Mouse (Mus musculus) forebrain, embryonic 11.5 days (tissue): ENCODE measurements around the gene Gm9774. TPM values are rescaled to one million over a fixed set of nuclear protein-coding genes. Genes with fewer than 3 reads are reported as not detected.

Source experiments
- ATAC-seq: fragments of 200-750 bp; cut with Nextera tagmentation; replicated peaks from 2 replicates; pipeline ENCODE4 v1.8.0; 2017; ENCODE audit warnings: moderate TSS enrichment; ENCODE audit not compliant: low FRiP score
- DNase-seq: peaks from one replicate; pipeline ENCODE4 v3.0.0-alpha.2; 2017; ENCODE audit warnings: low spot score
- H3K27ac ChIP-seq: fragments of 300-500 bp; sonication (generic); 2 replicates; pipeline ENCODE4 v1.5.1; 2014; ENCODE audit warnings: low read depth, low read length
- H3K27me3 ChIP-seq: fragments of 300-500 bp; sonication (generic); 2 replicates; pipeline ENCODE4 v1.6.1; 2014; ENCODE audit warnings: mild to moderate bottlenecking, low read length, mixed read lengths; ENCODE audit not compliant: control insufficient read depth, insufficient read depth
- H3K36me3 ChIP-seq: fragments of 300-500 bp; sonication (generic); 2 replicates; pipeline ENCODE4 v1.6.1; 2014; ENCODE audit warnings: mild to moderate bottlenecking, low read length, moderate library complexity, mixed read lengths; ENCODE audit not compliant: control insufficient read depth, insufficient read depth
- H3K4me1 ChIP-seq: fragments of 300-500 bp; sonication (generic); replicated peaks from 2 replicates; pipeline ENCODE4 v1.6.1; 2014; ENCODE audit warnings: low read length, mixed read lengths; ENCODE audit not compliant: control insufficient read depth, insufficient read depth
- H3K4me2 ChIP-seq: fragments of 300-500 bp; sonication (generic); 2 replicates; pipeline ENCODE4 v1.6.1; 2014; ENCODE audit warnings: low read depth, mild to moderate bottlenecking, low read length, moderate library complexity, mixed read lengths; ENCODE audit not compliant: severe bottlenecking
- H3K4me3 ChIP-seq: fragments of 300-500 bp; sonication (generic); 2 replicates; pipeline ENCODE4 v1.5.1; 2014; ENCODE audit warnings: low read depth, low read length
- H3K9ac ChIP-seq: fragments of 300-500 bp; sonication (generic); 2 replicates; pipeline ENCODE4 v1.6.1; 2014; ENCODE audit warnings: low read length
- H3K9me3 ChIP-seq: fragments of 300-500 bp; sonication (generic); 2 replicates; pipeline ENCODE4 v1.6.1; 2016; ENCODE audit warnings: low read length, mixed read lengths; ENCODE audit not compliant: control insufficient read depth
- WGBS: fragments of 180-500 bp; shearing (Covaris S2); extraction: QIAGEN DNeasy Blood & Tissue Kit; methylation state at CpG from one replicate; pipeline ENCODE4 v1.1.7; 2014; 5-methylcytosine and 5-hydroxymethylcytosine counted together
- polyA plus RNA-seq: library from polyadenylated mRNA; unstranded; fragments of >200 nt; fragmentation: Nextera tagmentation; extraction: Ambion mirVana; gene quantifications from 2 replicates; pipeline ENCODE4 v1.2.1, GENCODE M21; 2014

The Gm9774 gene
- 5.4 and 7.4 TPM in 2 replicates for polyA plus RNA-seq

- Histone ChIP-seq H3K4me3 (no peak within 1 kb of the TSS), H3K27ac (no peak within 1 kb of the TSS), H3K9me3 (no peaks in the 10 kb centered on the region), H3K9ac (no peak within 1 kb of the TSS), H3K36me3 (no peaks in the 10 kb centered on the region), H3K27me3 (no peaks in the 10 kb centered on the region), H3K4me1 (no peaks in the 10 kb centered on the region), H3K4me2 (no peak within 1 kb of the TSS)
- ATAC-seq = no peak
- DNase-seq = no peak
- 91% methylated on average over 6 of the region's 6 CpGs for WGBS
Measured at GRCm38 (mm10) chr3:92429323-92429722, at the start of gene Gm9774. Gene Gm9774 (minus strand): TSS chr3:92429423.

- H3K27me3 ChIP-seq = no peaks in the 10 kb centered on the region
- no peak overlapping the region for H3K27ac ChIP-seq
- no peak overlapping the region for H3K4me2 ChIP-seq
- no peak for DNase-seq
- H3K9me3 ChIP-seq = no peaks in the 10 kb centered on the region
- no peaks in the 10 kb centered on the region for H3K4me1 ChIP-seq
- no peaks in the 10 kb centered on the region for H3K36me3 ChIP-seq
- no peak overlapping the region for H3K9ac ChIP-seq
- ATAC-seq = no peak
- WGBS = 92% methylated on average over 2 of the region's 2 CpGs
- no peak overlapping the region for H3K4me3 ChIP-seq
Measured at GRCm38 (mm10) chr3:92470111-92470510, 40.9 kb upstream of the Gm9774 start.

- Histone ChIP-seq H3K4me3 (no peak overlapping the region), H3K27me3 (no peaks in the 10 kb centered on the region), H3K36me3 (no peaks in the 10 kb centered on the region), H3K9me3 (no peaks in the 10 kb centered on the region), H3K9ac (no peak overlapping the region), H3K4me1 (no peaks in the 10 kb centered on the region), H3K27ac (no peak overlapping the region), H3K4me2 (no peak overlapping the region)
- no peak for DNase-seq
- ATAC-seq = no peak
Measured at GRCm38 (mm10) chr3:92467424-92467823, 38.2 kb upstream of the Gm9774 start.

- Histone ChIP-seq H3K36me3 (no peaks in the 10 kb centered on the region), H3K27ac (no peak overlapping the region), H3K9ac (no peak overlapping the region), H3K4me1 (no peaks in the 10 kb centered on the region), H3K27me3 (no peaks in the 10 kb centered on the region), H3K4me3 (no peak overlapping the region), H3K9me3 (no peaks in the 10 kb centered on the region), H3K4me2 (no peak overlapping the region)
- no peak for ATAC-seq
- WGBS = 91% methylated on average over 1 of the region's 1 CpGs
- DNase-seq = no peak
Measured at GRCm38 (mm10) chr3:92466576-92466975, 37.4 kb upstream of the Gm9774 start.

- WGBS = 67% methylated on average over 2 of the region's 2 CpGs
- no peak for ATAC-seq
Measured at GRCm38 (mm10) chr3:92458620-92459019, 29.4 kb upstream of the Gm9774 start, which contains the start of gene Sprr3. Gene Sprr3 (minus strand): TSS chr3:92458720.

GRCm38 (mm10) chr3:92455151-92455550, 25.9 kb upstream of the Gm9774 start:
- Histone ChIP-seq H3K27me3 (no peaks in the 10 kb centered on the region), H3K27ac (no peak overlapping the region), H3K4me2 (no peak overlapping the region), H3K36me3 (no peaks in the 10 kb centered on the region), H3K4me1 (no peaks in the 10 kb centered on the region), H3K9me3 (no peaks in the 10 kb centered on the region), H3K9ac (no peak overlapping the region), H3K4me3 (no peak overlapping the region)
- no peak for ATAC-seq
- WGBS = 86% methylated on average over 5 of the region's 5 CpGs
- no peak for DNase-seq

More at GRCm38 (mm10) chr3:92458620-92459019, 29.4 kb upstream of the Gm9774 start, which contains the start of gene Sprr3:
- no peaks in the 10 kb centered on the region for H3K9me3 ChIP-seq
- no peak within 1 kb of the TSS for H3K9ac ChIP-seq
- H3K4me1 ChIP-seq = no peaks in the 10 kb centered on the region
- H3K36me3 ChIP-seq = no peaks in the 10 kb centered on the region
- H3K4me3 ChIP-seq = no peak within 1 kb of the TSS
- no peak within 1 kb of the TSS for H3K27ac ChIP-seq
- DNase-seq = no peak
- H3K27me3 ChIP-seq = no peaks in the 10 kb centered on the region
- H3K4me2 ChIP-seq = no peak within 1 kb of the TSS

GRCm38 (mm10) chr3:92440177-92440576, 11.0 kb upstream of the Gm9774 start:
- Histone ChIP-seq H3K27ac (no peak overlapping the region), H3K4me3 (no peak overlapping the region), H3K4me2 (no peak overlapping the region), H3K27me3 (no peaks in the 10 kb centered on the region), H3K4me1 (no peaks in the 10 kb centered on the region), H3K9ac (no peak overlapping the region), H3K36me3 (no peaks in the 10 kb centered on the region), H3K9me3 (no peaks in the 10 kb centered on the region)
- ATAC-seq (no peak), DNase-seq (no peak)
- 89% methylated on average over 3 of the region's 3 CpGs for WGBS

- H3K27me3 ChIP-seq = no peaks in the 10 kb centered on the region
- WGBS = 96% methylated on average over 3 of the region's 3 CpGs
- no peak within 1 kb of the TSS for H3K4me2 ChIP-seq
- ATAC-seq (no peak), DNase-seq (no peak)
- no peak within 1 kb of the TSS for H3K27ac ChIP-seq
- H3K9me3 ChIP-seq = no peaks in the 10 kb centered on the region
- H3K4me1 ChIP-seq = no peaks in the 10 kb centered on the region
- H3K36me3 ChIP-seq = no peaks in the 10 kb centered on the region
- H3K4me3 ChIP-seq = no peak within 1 kb of the TSS
- no peak within 1 kb of the TSS for H3K9ac ChIP-seq
Measured at GRCm38 (mm10) chr3:92438689-92439088, 9.5 kb upstream of the Gm9774 start, which contains the start of gene Sprr1b. Gene Sprr1b (minus strand): TSS chr3:92438789.

GRCm38 (mm10) chr3:92432282-92432681, 3.1 kb upstream of the Gm9774 start, which contains the start of gene Sprr2k:
Gene Sprr2k (plus strand): TSS chr3:92432582.
- Histone ChIP-seq H3K27me3 (no peaks in the 10 kb centered on the region), H3K4me2 (no peak within 1 kb of the TSS), H3K4me1 (no peaks in the 10 kb centered on the region), H3K4me3 (no peak within 1 kb of the TSS), H3K9ac (no peak within 1 kb of the TSS), H3K9me3 (no peaks in the 10 kb centered on the region), H3K36me3 (no peaks in the 10 kb centered on the region), H3K27ac (no peak within 1 kb of the TSS)
- DNase-seq = no peak
- 92% methylated on average over 2 of the region's 2 CpGs for WGBS
- ATAC-seq = no peak
